Mouse (Mus musculus): ENCODE results near the gene Syt2. TPM values are rescaled to one million over a fixed set of nuclear protein-coding genes. Genes with fewer than 3 reads are reported as not detected.

The Syt2 gene
- polyA plus RNA-seq, 1 experiment from 2014 or later: 0.14 TPM

GRCm38 (mm10) chr1:134636245-134636644, 10.2 kb upstream of the Syt2 start:
- no peaks in the 10 kb centered on the region for H3K27me3 ChIP-seq (replicated peaks; ENCODE audit: insufficient read depth, low read length)
- DNase-seq (ENCODE audit: low spot score): no peak
- H3K36me3 ChIP-seq (ENCODE audit: insufficient read depth, low read length): peaks cover 10% of the 10 kb centered on the region
- H3K27ac ChIP-seq (ENCODE audit: low read length): no peak overlapping the region
- no peaks in the 10 kb centered on the region for H3K9me3 ChIP-seq (ENCODE audit: low read length)
- no peak overlapping the region for H3K9ac ChIP-seq (replicated peaks; ENCODE audit: low read depth)
- 76% methylated on average over 3 of the region's 3 CpGs for WGBS
- ATAC-seq: 0 out of 2 replicates have a peak, but pooled peaks have one; percentile 14
- no peak for TF ChIP-seq CTCF (IDR thresholded peaks at IDR 0.05)
- no peaks in the 10 kb centered on the region for H3K4me1 ChIP-seq (ENCODE audit: insufficient read depth, low read depth, low read length)
- H3K4me3 ChIP-seq (ENCODE audit: low read depth, low read length): no peak overlapping the region
- H3K4me2 ChIP-seq (replicated peaks; ENCODE audit: low read depth, low read length): no peak overlapping the region

GRCm38 (mm10) chr1:134636684-134637083, 9.8 kb upstream of the Syt2 start:
- Histone ChIP-seq H3K4me1 (ENCODE audit: insufficient read depth, low read depth, low read length) (no peaks in the 10 kb centered on the region), H3K4me3 (ENCODE audit: low read depth, low read length) (no peak overlapping the region), H3K27ac (ENCODE audit: low read length) (no peak overlapping the region), H3K4me2 (replicated peaks; ENCODE audit: low read depth, low read length) (no peak overlapping the region), H3K27me3 (replicated peaks; ENCODE audit: insufficient read depth, low read length) (no peaks in the 10 kb centered on the region), H3K9me3 (ENCODE audit: low read length) (no peaks in the 10 kb centered on the region), H3K9ac (replicated peaks; ENCODE audit: low read depth) (no peak overlapping the region), H3K36me3 (ENCODE audit: insufficient read depth, low read length) (peaks cover 6% of the 10 kb centered on the region)
- 9% methylated on average over 3 of the region's 3 CpGs for WGBS
- peak; percentile 29; the same call in 1 of the 2 replicates for ATAC-seq
- TF ChIP-seq CTCF (IDR thresholded peaks at IDR 0.05) (peak; percentile 72), EP300 (IDR thresholded peaks at IDR 0.05) (no peak)
- DNase-seq (ENCODE audit: low spot score): peak; percentile 53

GRCm38 (mm10) chr1:134638041-134638440, 8.4 kb upstream of the Syt2 start:
- no peak overlapping the region for H3K4me3 ChIP-seq (ENCODE audit: low read depth, low read length)
- no peak overlapping the region for H3K9ac ChIP-seq (replicated peaks; ENCODE audit: low read depth)
- no peak for DNase-seq (ENCODE audit: low spot score)
- ATAC-seq: no peak
- H3K36me3 ChIP-seq (ENCODE audit: insufficient read depth, low read length): no peaks in the 10 kb centered on the region; the same call in 1 of the 2 replicates
- TF ChIP-seq EP300 (IDR thresholded peaks at IDR 0.05) (no peak), CTCF (IDR thresholded peaks at IDR 0.05) (no peak)
- no peaks in the 10 kb centered on the region for H3K4me1 ChIP-seq (ENCODE audit: insufficient read depth, low read depth, low read length)
- 0 out of 2 replicates have a peak, but pooled peaks cover 3% of the 10 kb centered on the region for H3K27me3 ChIP-seq (replicated peaks; ENCODE audit: insufficient read depth, low read length)
- WGBS: 20% methylated on average over 3 of the region's 3 CpGs
- H3K4me2 ChIP-seq (replicated peaks; ENCODE audit: low read depth, low read length): no peak overlapping the region
- H3K9me3 ChIP-seq (ENCODE audit: low read length): no peaks in the 10 kb centered on the region
- no peak overlapping the region for H3K27ac ChIP-seq (ENCODE audit: low read length)

GRCm38 (mm10) chr1:134638522-134638921, 8.0 kb upstream of the Syt2 start:
- Histone ChIP-seq H3K27ac (ENCODE audit: low read length) (no peak overlapping the region), H3K4me1 (ENCODE audit: insufficient read depth, low read depth, low read length) (no peaks in the 10 kb centered on the region), H3K9me3 (ENCODE audit: low read length) (no peaks in the 10 kb centered on the region), H3K4me2 (replicated peaks; ENCODE audit: low read depth, low read length) (no peak overlapping the region), H3K36me3 (ENCODE audit: insufficient read depth, low read length) (no peaks in the 10 kb centered on the region; the same call in 1 of the 2 replicates), H3K4me3 (ENCODE audit: low read depth, low read length) (no peak overlapping the region), H3K27me3 (replicated peaks; ENCODE audit: insufficient read depth, low read length) (0 out of 2 replicates have a peak, but pooled peaks cover 3% of the 10 kb centered on the region), H3K9ac (replicated peaks; ENCODE audit: low read depth) (no peak overlapping the region)
- peak; percentile 71 for TF ChIP-seq CTCF (IDR thresholded peaks at IDR 0.05)
- TF ChIP-seq EP300 (IDR thresholded peaks at IDR 0.05): no peak
- WGBS: 25% methylated on average over 7 of the region's 7 CpGs
- peak; percentile 72 for DNase-seq (ENCODE audit: low spot score)
- ATAC-seq: 0 out of 2 replicates have a peak, but pooled peaks have one; percentile 12

GRCm38 (mm10) chr1:134639460-134639859, 7.0 kb upstream of the Syt2 start:
- WGBS: 63% methylated on average over 6 of the region's 6 CpGs
- TF ChIP-seq EP300 (IDR thresholded peaks at IDR 0.05) (no peak), CTCF (IDR thresholded peaks at IDR 0.05) (no peak)
- ATAC-seq: no peak
- Histone ChIP-seq H3K27me3 (replicated peaks; ENCODE audit: insufficient read depth, low read length) (0 out of 2 replicates have a peak, but pooled peaks cover 3% of the 10 kb centered on the region), H3K36me3 (ENCODE audit: insufficient read depth, low read length) (no peaks in the 10 kb centered on the region), H3K27ac (ENCODE audit: low read length) (no peak overlapping the region), H3K4me1 (ENCODE audit: insufficient read depth, low read depth, low read length) (no peaks in the 10 kb centered on the region), H3K9me3 (ENCODE audit: low read length) (no peaks in the 10 kb centered on the region), H3K4me3 (ENCODE audit: low read depth, low read length) (no peak overlapping the region), H3K4me2 (replicated peaks; ENCODE audit: low read depth, low read length) (no peak overlapping the region), H3K9ac (replicated peaks; ENCODE audit: low read depth) (no peak overlapping the region)
- no peak for DNase-seq (ENCODE audit: low spot score)

- peaks cover 10% of the 10 kb centered on the region for H3K27me3 ChIP-seq (replicated peaks; ENCODE audit: insufficient read depth, low read length)
- WGBS: 34% methylated on average over 3 of the region's 3 CpGs
- TF ChIP-seq EP300 (IDR thresholded peaks at IDR 0.05) (no peak), CTCF (IDR thresholded peaks at IDR 0.05) (peak; percentile 57)
- H3K36me3 ChIP-seq (ENCODE audit: insufficient read depth, low read length): no peaks in the 10 kb centered on the region
- no peak for DNase-seq (ENCODE audit: low spot score)
- H3K4me3 ChIP-seq (ENCODE audit: low read depth, low read length): no peak overlapping the region
- H3K9me3 ChIP-seq (ENCODE audit: low read length): no peaks in the 10 kb centered on the region
- no peak for ATAC-seq
- peaks cover 7% of the 10 kb centered on the region for H3K4me1 ChIP-seq (ENCODE audit: insufficient read depth, low read depth, low read length)
- H3K9ac ChIP-seq (replicated peaks; ENCODE audit: low read depth): no peak overlapping the region
- H3K27ac ChIP-seq (ENCODE audit: low read length): no peak overlapping the region
- H3K4me2 ChIP-seq (replicated peaks; ENCODE audit: low read depth, low read length): no peak overlapping the region
Observed at GRCm38 (mm10) chr1:134641507-134641906, 5.0 kb upstream of the Syt2 start.

- TF ChIP-seq CTCF (IDR thresholded peaks at IDR 0.05) (no peak), EP300 (IDR thresholded peaks at IDR 0.05) (no peak)
- Histone ChIP-seq H3K27me3 (replicated peaks; ENCODE audit: insufficient read depth, low read length) (peaks cover 32% of the 10 kb centered on the region), H3K36me3 (ENCODE audit: insufficient read depth, low read length) (no peaks in the 10 kb centered on the region), H3K9ac (replicated peaks; ENCODE audit: low read depth) (no peak overlapping the region), H3K27ac (ENCODE audit: low read length) (no peak overlapping the region), H3K4me3 (ENCODE audit: low read depth, low read length) (no peak overlapping the region), H3K4me2 (replicated peaks; ENCODE audit: low read depth, low read length) (no peak overlapping the region), H3K9me3 (ENCODE audit: low read length) (no peaks in the 10 kb centered on the region), H3K4me1 (ENCODE audit: insufficient read depth, low read depth, low read length) (peaks cover 12% of the 10 kb centered on the region)
- WGBS: 38% methylated on average over 6 of the region's 6 CpGs
- peak; percentile 91 for ATAC-seq
- peak; percentile 86 for DNase-seq (ENCODE audit: low spot score)
Observed at GRCm38 (mm10) chr1:134643702-134644101, 2.8 kb upstream of the Syt2 start.

Data from lung, postnatal 0 days (tissue).